Mouse (Mus musculus) cerebellum, postnatal 36 days (tissue): ENCODE measurements at regions not wholly inside any gene's neighbourhood (a gene's known extent, or its start where the extent isn't known, plus 50 kb on each side); places are given as distances from the start of the nearest gene placed in this dataset.

Experiments used
- DNase-seq, 2 experiments: peaks; one replicate each; pipeline ENCODE4 v3.0.0; 2021 to 2022; ENCODE audit warnings: mixed read lengths in 2 of 2

DNA sequence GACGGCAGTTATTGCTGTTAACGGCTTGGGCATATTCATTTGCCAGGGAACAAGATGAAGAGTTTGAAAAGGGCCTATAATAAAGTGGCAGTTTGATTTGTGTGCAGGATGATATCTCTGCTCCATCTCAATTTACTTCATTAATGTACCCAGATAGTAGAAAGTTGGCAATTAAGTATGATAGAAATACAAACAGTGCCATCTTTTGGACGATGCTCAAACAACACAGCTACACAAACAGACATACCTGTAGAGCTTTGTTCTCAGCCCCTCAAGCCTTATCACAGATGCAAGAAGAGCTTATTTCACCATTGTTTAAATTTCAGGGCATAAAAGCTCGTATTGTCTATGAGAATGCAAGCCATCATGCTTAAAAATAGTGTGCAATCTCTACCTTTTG lies 82.2 kb downstream of the Tnfsf11 start:
- DNase-seq = no peak

DNA sequence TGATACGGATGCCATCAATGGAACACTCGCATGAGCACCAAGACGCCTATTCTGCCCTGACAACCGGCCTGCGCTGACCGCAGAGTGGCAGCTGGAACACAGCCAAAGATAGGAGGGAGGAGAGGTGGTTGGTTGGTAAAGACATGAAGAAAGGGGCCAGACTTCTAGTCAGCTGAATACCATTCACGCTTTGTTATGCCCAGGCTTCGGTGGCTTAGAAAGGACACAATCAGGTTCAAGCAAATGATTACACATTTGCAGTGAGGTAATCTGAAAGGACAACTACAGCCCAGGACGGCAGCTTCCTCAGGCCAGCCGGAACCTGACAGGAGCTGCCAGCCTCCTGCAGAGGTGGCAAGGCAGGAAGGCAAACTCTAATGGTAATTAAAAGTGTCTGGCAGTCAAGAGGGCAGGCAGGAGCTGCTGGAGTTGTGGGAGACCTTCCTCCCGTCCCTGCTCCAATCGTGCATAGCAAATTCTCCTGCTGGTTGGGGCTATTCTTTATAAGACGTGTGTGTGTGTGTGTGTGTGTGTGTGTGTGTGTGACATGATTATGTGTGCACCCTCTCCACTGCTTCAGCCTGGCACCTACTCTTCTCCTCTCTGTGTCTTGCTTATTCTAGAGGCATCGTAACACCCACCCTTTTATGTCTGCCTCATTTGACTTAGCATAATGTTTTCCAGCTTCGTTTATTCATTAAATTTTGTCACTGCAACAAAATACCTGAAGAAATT lies 91.4 kb downstream of the Tnfsf11 start:
- peak; percentile 12 to 20 for DNase-seq

DNA sequence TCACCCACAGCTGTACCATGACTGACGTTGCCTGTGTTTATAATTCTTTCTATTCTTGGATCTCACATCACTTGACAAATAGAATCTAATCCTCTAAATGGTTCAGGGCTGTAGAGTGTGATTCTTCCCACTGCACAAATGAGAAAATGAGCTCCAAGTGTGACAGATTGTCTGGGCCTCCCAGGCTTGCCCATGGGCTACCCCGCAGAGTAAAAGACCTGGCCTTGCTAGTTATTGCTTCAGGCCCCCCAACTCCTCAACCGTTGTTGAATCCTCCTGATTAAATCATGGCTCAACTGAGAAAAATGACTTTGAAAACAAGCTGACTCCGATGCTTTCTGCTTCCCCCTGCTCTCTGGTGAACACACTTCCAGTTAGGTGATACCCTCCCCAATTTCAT lies 92.4 kb downstream of the Tnfsf11 start:
- DNase-seq = no peak

DNA sequence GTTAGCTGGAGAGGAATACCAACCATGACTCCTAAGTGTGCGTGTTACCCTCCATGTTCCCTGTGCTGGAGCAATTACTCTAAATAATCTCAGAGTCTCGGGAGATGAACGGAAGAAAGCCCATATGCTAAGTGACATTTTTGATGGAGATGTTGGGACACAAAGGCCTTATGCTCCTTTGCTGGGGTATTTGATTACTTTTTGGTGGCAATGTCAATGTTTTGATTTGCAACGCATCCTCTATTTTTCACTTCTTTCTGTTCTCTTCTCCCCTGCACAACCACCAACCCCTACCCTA lies 103.3 kb downstream of the Tnfsf11 start:
- DNase-seq = no peak

DNA sequence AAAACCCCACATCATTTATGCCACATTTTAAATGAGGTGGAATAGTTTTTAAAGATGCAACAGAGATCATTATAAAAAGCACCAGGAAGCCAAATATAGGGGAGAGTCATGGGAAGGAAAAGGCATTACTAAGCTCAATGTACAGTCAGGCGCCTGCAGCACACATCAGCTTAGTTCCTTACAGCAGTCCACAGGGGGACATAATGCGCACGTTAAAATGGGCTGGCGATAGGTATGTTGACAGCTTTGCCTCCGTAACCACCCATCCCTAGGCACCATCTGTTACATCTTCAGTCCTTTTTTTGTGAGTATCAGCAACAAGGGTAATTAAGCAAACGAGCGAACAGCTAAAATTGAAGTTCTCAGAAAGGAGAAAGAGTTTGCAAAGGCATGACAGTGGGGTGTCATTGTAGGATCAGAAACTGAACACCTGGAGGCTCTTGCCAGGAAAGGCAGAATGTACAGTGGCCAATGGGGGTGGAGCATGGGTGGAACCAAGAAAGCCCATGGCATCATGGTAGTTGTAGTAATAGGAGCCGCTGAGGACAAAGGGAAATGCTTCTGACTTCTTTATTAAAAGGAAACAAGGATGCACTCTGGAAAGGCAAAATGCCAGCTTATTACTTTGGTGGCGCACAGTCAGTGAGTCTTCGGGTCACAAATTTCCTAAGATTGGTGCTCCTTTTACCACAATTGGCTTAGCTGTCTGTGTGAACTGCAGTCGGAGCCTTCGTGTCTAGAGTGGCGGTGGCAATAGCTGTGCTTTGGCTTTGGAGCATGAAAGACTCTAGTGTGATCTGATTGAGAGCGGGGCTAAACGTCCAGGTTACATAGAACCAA lies 103.9 kb downstream of the Tnfsf11 start:
- DNase-seq = peak; percentile 14 to 15

DNA sequence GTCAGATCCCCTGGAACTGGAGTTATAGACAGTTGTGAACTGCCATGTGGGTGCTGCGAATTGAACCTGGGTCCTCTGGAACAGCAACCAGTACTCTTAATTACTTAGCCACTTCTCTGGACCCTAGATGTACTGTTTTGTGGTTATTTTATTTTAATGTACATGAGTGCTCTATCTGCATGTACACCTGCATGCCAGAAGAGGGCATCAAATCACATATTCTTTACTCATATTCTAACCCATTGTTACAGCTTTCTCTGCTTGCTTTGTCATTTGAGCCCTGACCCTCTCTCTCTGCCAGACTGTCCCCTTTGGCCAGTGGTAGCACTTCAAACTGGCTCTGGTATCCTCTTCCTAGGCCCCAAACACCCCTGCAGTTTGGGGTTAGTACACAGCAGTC lies 105.1 kb downstream of the Tnfsf11 start:
- DNase-seq = no peak

DNA sequence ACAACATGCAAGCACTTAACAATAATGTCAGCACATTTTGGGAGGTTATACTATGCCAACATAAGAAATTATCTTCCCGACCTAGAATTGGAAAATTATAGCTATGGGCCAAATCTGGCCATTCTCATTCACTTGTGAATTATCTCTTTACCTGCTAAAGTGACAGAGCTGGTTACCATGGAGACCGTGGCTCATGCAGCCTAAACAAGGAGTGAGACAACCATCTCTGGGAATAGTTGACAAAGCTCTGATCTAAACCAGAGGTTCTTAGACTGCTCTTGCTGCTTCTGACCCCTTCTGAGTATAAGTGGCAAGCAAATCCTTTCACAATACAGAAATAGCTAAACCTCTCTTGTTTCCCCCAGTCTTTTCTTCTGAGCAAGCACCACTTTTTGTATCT lies 108.7 kb upstream of the Fam216b start:
- DNase-seq = no peak

DNA sequence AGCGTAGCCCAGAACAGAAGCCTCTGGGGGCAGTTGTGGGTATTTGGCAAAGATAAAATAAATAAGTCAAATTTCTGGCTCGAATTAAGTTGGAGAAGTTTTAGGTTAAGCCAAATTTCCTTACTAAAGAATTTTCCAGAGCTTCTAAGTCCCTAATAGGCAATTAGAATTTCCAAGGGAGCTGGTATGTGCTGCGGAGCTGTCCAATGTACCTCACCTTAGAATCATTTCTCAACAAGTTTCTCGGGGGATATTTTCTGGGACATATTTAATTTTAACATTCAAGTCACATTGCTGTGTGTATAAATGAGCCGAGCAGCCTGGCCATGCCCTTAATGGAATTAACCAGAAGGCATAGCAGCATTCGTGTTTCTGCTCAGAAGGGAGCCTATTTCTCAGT lies 90.8 kb upstream of the Fam216b start:
- DNase-seq = no peak

DNA sequence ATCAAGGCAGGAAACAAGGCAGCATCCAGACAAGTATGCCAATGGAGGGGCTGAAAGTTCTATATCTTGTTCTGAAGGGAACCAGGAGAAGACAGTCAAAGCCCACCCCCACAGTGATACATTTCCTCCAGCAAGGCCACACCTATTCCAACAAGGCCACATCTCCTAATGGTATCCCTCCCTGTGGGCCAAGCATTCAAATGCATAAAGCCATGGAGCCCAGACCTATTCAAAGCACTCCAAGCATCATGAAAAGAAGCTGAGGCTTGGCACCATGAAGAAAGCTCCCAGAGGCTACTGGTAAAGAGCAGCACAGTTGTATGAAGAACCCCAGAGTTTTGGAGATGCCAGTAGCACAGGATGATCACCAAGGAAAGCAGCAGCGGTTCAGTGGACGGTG lies 84.6 kb upstream of the Fam216b start:
- DNase-seq = no peak

DNA sequence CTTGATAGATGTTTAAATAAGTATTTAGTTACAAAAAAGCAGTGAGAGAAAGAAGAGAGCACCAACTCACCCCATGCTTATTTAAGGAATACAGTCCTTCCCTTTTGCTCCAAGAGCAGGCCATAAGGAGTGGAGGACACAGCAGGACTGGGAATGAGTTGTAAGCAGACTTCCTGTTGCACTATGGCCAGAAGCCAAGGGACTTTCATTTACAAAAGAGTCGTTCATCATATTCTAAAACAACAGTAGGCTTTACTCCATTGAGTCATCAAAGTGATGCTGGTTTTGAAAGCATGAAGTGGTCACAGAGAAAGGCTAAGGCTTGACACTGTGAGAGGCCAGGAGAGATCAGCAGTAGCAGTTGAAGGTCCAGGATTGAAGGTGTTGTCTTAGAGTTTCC lies 84.1 kb upstream of the Fam216b start:
- no peak for DNase-seq

DNA sequence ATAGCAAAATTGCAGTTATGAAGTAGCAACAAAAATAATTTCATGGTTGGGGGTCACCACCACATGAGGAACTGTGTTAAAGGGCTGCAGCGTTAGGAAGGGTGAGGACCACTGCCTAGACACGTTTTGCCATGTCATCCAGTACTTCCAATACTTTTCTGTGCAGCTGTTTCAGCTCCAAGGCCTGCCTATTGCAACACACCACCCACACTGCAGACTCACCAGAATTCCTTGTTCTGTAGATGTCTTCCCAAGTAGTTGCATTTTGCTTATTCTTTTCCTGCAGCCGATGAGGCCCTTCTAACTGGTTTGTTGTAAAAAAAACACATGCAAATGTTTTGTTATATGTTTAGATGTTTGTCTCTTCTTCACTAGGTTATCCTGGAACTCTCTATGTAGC lies 72.0 kb upstream of the Fam216b start:
- DNase-seq = no peak

DNA sequence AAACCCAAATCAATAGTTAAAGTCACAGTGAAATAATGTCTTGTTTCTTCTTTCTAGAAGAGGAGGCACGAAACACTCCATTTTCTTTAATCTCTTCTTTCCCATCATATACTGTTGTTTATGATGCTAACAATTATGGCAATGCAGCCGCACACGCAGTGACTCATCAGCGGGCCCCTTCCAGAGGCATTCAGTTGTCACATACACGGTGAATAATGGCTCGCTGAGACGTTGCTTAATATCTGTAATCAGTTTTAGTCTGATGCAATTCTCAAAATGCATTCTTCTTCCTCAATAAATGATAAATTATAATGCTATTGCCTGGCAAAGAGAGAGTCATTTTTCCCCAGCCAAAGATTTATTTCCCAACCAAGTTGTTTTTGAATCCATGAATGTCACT lies 70.8 kb upstream of the Fam216b start:
- no peak for DNase-seq

DNA sequence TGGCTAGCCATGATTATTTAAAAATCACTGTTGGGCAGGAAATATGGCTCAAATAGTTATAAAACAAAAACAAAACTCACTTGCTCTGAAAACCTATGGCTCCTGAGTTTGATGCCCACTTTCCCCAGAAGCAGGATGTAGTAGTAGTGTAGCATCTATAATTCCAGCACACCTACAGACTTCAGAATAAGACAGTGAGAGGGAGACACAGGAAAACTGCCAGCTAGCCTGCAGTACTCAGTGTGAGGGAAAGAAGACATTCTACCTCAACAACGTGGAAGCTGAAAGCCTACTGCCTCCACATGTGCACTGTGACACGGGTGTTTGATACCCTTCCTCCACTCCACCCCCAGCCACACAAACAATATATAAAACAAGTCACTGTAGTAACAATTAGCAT lies 68.9 kb upstream of the Fam216b start:
- DNase-seq = no peak

DNA sequence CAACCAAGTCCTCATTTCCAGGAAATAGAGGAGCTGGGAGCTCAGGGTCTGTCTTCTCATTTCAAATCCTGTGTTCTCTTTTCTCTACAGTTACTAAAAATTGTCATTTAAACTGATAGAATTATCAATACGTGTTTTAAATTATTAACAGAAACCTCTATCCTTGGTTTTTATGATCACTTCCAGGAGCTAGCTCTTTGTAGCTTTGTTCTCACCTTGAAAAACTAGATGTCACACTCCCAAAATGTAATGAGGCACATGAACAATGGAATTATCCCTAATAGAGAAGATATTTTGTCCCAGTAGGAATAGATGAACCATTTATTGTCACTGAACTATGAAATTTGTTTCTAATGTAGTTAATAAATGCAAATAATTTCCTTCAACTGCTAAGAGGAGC lies 60.0 kb upstream of the Fam216b start:
- no peak for DNase-seq

DNA sequence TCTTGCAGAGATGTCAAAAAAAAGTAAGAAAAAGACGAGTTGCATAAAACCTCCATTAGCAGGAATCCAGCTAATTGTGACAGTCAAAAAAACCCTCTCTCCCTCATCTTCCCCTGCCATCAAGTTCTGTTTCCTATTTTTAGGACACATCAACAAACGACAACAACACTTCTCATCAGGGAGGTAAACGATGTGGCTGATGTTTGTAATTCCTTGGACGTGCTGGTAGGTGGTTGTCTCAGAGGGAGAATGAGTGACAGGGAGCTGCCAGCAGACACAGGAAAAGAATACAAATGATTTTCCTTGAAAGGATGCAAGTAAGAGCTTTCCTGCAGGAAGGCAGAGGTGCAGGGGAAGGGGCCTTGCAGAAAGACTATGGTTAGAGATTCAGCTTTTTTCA lies 54.9 kb upstream of the Fam216b start:
- no peak for DNase-seq
